Mouse (Mus musculus) liver, embryonic 14.5 days (tissue): ENCODE measurements at regions not wholly inside any gene's neighbourhood (a gene's known extent, or its start where the extent isn't known, plus 50 kb on each side); places are given as distances from the start of the nearest gene placed in this dataset.

Source experiments
- ATAC-seq: fragments of 200-750 bp; cut with Nextera tagmentation; 2 replicates; pipeline ENCODE4 v1.8.0; 2017; ENCODE audit warnings: moderate number of reproducible peaks, mild to moderate bottlenecking, moderate library complexity; ENCODE audit not compliant: insufficient read depth
- DNase-seq, 3 experiments: peaks; one replicate each; pipeline ENCODE4 v3.0.0-alpha.2; 2012 to 2013; ENCODE audit warnings: low read depth in 3 of 3, low spot score in 3 of 3
- H3K27ac ChIP-seq: fragments of 300-500 bp; sonication (generic); 2 replicates; pipeline ENCODE4 v1.5.1; 2014; ENCODE audit warnings: moderate library complexity, mild to moderate bottlenecking, control low read depth, inconsistent platforms
- H3K27me3 ChIP-seq: fragments of 300-500 bp; sonication (generic); 2 replicates; pipeline ENCODE4 v1.6.1; 2014; ENCODE audit warnings: mild to moderate bottlenecking, low read length, moderate library complexity; ENCODE audit not compliant: control insufficient read depth, insufficient read depth
- H3K36me3 ChIP-seq: fragments of 300-500 bp; sonication (generic); replicated peaks from 2 replicates; pipeline ENCODE4 v1.6.1; 2014; ENCODE audit warnings: low read depth; ENCODE audit not compliant: control insufficient read depth, insufficient read depth
- H3K4me1 ChIP-seq, 2 experiments: fragments of 200-500 bp in 1 of 2; fragments of 300-500 bp in 1 of 2; sonication (generic) in 1 of 2; replicated peaks; 2 replicates each; pipeline ENCODE4 v1.6.1; 2012 to 2014; ENCODE audit warnings: antibody characterized with exemption in 1 of 2, inconsistent platforms in 1 of 2, low read length in 1 of 2; ENCODE audit not compliant: control insufficient read depth in 2 of 2, insufficient read depth in 2 of 2
- H3K4me2 ChIP-seq: fragments of 300-500 bp; sonication (generic); 2 replicates; pipeline ENCODE4 v1.6.1; 2014; ENCODE audit warnings: low read depth, mild to moderate bottlenecking, control low read depth, moderate library complexity
- H3K4me3 ChIP-seq, 2 experiments: fragments of 200-500 bp in 1 of 2; fragments of 300-500 bp in 1 of 2; sonication (generic) in 1 of 2; 2 replicates each; pipeline ENCODE4 v1.5.1; 2012 to 2014; ENCODE audit warnings: low read depth in 2 of 2, low read length in 2 of 2, mild to moderate bottlenecking in 2 of 2, control low read depth in 1 of 2, inconsistent platforms in 1 of 2, moderate library complexity in 1 of 2; ENCODE audit not compliant: insufficient read depth in 1 of 2
- H3K9ac ChIP-seq: fragments of 300-500 bp; sonication (generic); replicated peaks from 2 replicates; pipeline ENCODE4 v1.6.1; 2014; ENCODE audit warnings: mild to moderate bottlenecking, control low read depth, moderate library complexity
- H3K9me3 ChIP-seq: fragments of 300-500 bp; sonication (generic); 2 replicates; pipeline ENCODE4 v1.6.1; 2016; ENCODE audit warnings: low read length, mixed read lengths; ENCODE audit not compliant: control insufficient read depth
- CTCF ChIP-seq: IDR thresholded peaks from 2 replicates; pipeline ENCODE4 v1.5.1; 2016; ENCODE audit warnings: antibody characterized with exemption, low read depth, control low read depth
- EP300 ChIP-seq: IDR thresholded peaks from 2 replicates; pipeline ENCODE4 v1.6.1; 2016; ENCODE audit warnings: antibody characterized with exemption, low read depth
- WGBS: fragments of 180-500 bp; shearing (Covaris S2); extraction: QIAGEN DNeasy Blood & Tissue Kit; methylation state at CpG from one replicate; pipeline ENCODE4 v1.1.7; 2014; ENCODE audit not compliant: insufficient replicate concordance; 5-methylcytosine and 5-hydroxymethylcytosine counted together

DNA sequence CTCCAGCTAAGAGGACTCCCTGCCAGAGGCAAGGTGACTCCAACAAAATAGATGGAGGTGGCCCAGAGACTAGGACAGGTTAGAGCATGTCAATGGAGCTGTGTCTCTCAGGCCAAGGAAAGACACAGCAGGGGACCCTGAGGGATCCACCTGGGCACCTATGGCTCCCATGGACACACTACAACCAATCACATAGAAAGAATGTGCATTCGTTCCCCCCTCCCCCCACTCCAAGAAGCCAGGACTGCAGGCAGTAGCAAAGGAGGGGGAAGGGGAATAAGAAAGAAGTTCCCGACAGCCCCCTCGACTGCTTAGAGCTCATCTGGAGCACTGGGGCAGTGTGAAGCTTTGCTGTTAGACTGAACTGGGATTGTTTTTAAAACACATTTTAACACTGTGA lies 474.1 kb downstream of the Bnc2 start:
- TF ChIP-seq CTCF: no peak
- TF ChIP-seq EP300: no peak
- no peaks in the 10 kb centered on the region for H3K27me3 ChIP-seq
- no peak overlapping the region for H3K27ac ChIP-seq
- ATAC-seq (no peak), DNase-seq (no peak)
- H3K4me1 ChIP-seq: no peaks in the 10 kb centered on the region
- H3K4me2 ChIP-seq: no peak overlapping the region
- no peaks in the 10 kb centered on the region for H3K9me3 ChIP-seq
- 54% methylated on average over 3 of the region's 3 CpGs for WGBS
- no peaks in the 10 kb centered on the region for H3K36me3 ChIP-seq
- no peak overlapping the region for H3K4me3 ChIP-seq
- no peak overlapping the region for H3K9ac ChIP-seq

DNA sequence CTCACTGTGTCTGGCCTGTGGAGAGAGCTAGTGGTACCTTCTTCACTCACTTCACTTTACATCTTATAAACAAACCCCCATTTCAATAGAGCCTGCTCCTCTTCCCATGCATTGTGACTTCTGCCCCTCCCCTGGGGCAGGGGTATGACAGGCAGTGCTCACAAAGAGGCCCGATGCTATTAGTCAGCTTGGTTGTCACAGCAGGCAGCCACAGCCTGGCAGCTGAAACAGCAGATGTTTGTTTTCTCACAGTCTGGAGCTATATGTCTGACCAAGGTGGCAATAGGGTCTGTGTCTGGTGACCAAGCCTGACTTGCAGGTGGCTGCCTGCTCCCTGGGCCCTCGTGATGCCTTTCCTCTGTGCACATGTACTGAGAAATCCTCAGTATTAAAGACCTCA lies 472.8 kb downstream of the Bnc2 start:
- TF ChIP-seq CTCF: no peak
- TF ChIP-seq EP300: no peak
- Histone ChIP-seq H3K27ac (no peak overlapping the region), H3K4me2 (no peak overlapping the region), H3K9ac (no peak overlapping the region), H3K27me3 (no peaks in the 10 kb centered on the region), H3K4me3 (no peak overlapping the region), H3K4me1 (no peaks in the 10 kb centered on the region), H3K36me3 (no peaks in the 10 kb centered on the region), H3K9me3 (no peaks in the 10 kb centered on the region)
- WGBS: 46% methylated on average over 2 of the region's 2 CpGs
- no peak for ATAC-seq
- no peak for DNase-seq

DNA sequence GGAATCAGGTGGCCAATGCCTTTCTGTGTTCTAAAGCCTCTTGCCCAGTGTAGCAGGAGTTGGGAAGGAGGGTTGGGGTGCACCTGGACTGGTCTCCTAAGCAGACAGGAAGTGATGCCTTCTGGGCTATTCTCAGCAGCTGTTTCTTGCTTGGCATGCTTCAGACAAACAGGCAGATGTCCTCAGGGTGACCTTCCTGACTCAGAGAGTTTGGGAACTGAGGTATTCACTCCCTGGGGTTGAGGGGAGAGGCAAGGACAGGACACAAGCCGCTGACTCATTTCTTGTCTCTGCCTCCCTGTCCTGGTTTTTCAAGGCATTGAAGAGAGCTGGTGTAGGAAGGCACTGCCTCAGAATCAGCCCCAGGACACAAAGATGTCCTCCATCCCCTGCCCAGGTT lies 471.4 kb downstream of the Bnc2 start:
- Histone ChIP-seq H3K4me2 (no peak overlapping the region), H3K4me3 (no peak overlapping the region), H3K9ac (no peak overlapping the region), H3K36me3 (no peaks in the 10 kb centered on the region), H3K27me3 (no peaks in the 10 kb centered on the region), H3K27ac (no peak overlapping the region), H3K9me3 (no peaks in the 10 kb centered on the region), H3K4me1 (no peaks in the 10 kb centered on the region)
- WGBS: 38% methylated on average over 1 of the region's 1 CpGs
- ATAC-seq (no peak), DNase-seq (no peak)
- TF ChIP-seq EP300: no peak
- no peak for TF ChIP-seq CTCF

DNA sequence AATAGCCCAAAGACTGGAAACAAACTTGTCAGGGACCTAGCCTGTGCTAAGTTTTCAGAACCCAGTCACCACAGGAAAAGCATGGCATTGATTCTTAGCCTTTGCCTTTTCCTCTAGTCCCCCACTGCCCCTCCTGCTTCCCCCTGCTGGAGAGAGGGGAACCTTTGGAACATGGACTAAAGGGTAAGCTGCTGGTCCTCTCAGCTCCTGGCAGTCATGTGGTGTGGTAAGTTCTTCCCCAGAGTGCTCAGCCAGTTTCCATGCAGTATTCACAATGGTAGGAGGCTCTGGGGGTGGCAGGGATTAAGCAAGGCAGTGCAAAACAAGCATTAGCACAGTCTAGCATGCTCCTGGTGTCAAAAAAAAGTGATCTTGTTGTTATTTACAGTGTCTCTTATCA lies 470.3 kb downstream of the Bnc2 start:
- ATAC-seq (no peak), DNase-seq (peak in 2 of 3 experiments; percentile 1 to 3)
- H3K9ac ChIP-seq: no peak overlapping the region
- TF ChIP-seq EP300: no peak
- no peak for TF ChIP-seq CTCF
- H3K4me1 ChIP-seq: no peaks in the 10 kb centered on the region
- H3K27me3 ChIP-seq: no peaks in the 10 kb centered on the region
- H3K4me2 ChIP-seq: no peak overlapping the region
- no peaks in the 10 kb centered on the region for H3K9me3 ChIP-seq
- no peak overlapping the region for H3K27ac ChIP-seq
- H3K4me3 ChIP-seq: no peak overlapping the region
- no peaks in the 10 kb centered on the region for H3K36me3 ChIP-seq

DNA sequence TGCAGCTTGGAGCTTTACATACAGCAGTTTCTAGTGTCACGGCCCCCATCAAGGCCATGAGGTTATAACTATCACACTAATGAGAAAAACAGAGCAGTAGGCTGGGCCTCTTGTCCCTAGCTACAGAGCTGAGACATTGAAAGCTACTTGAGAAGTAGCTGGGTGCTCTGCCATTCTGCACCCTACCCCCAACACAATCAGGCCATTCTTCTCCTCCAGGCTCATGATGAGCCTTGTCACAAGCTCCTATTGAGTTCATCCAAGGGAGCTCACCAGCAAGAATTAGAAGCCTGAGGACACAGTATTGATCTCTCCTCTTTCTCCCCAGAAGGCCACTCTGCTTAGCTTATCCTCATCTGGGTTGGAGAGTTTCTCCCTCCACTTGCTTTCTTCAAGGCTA lies 466.9 kb downstream of the Bnc2 start:
- Histone ChIP-seq H3K9me3 (no peaks in the 10 kb centered on the region), H3K27ac (no peak overlapping the region), H3K36me3 (no peaks in the 10 kb centered on the region), H3K9ac (no peak overlapping the region), H3K4me2 (no peak overlapping the region), H3K4me1 (no peaks in the 10 kb centered on the region), H3K4me3 (no peak overlapping the region), H3K27me3 (no peaks in the 10 kb centered on the region)
- WGBS: 47% methylated on average over 1 of the region's 1 CpGs
- ATAC-seq (no peak), DNase-seq (no peak)
- no peak for TF ChIP-seq EP300
- TF ChIP-seq CTCF: no peak

DNA sequence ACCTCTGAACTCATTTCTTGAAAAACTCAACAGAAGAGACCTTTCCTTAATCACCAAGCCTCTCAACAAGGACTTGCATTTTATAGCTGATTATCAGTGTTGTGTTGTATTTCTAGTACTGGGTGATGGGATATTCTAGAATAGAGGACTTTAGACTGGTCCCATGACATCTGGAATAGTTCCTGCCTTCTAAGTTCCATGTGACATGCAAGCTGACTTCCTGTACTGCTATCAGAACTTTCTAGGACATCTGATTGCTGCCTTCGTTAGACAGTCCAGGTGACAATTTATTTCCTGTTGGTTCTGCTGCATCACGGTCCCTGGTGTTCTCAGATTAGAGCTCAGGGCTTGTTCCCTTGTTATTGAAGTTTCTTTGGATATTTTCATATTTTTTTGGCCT lies 465.5 kb downstream of the Bnc2 start:
- H3K9ac ChIP-seq: no peak overlapping the region
- no peaks in the 10 kb centered on the region for H3K36me3 ChIP-seq
- no peak for DNase-seq
- no peaks in the 10 kb centered on the region for H3K4me1 ChIP-seq
- TF ChIP-seq CTCF: no peak
- no peak for TF ChIP-seq EP300
- 23% methylated on average over 2 of the region's 2 CpGs for WGBS
- no peak overlapping the region for H3K4me3 ChIP-seq
- no peak overlapping the region for H3K27ac ChIP-seq
- no peaks in the 10 kb centered on the region for H3K9me3 ChIP-seq
- no peak overlapping the region for H3K4me2 ChIP-seq
- ATAC-seq: no peak
- no peaks in the 10 kb centered on the region for H3K27me3 ChIP-seq
